Mouse (Mus musculus) hindbrain, embryonic 16.5 days (tissue): Measurements from ENCODE around the gene Cyb5d2. TPM values are rescaled to one million over a fixed set of nuclear protein-coding genes. Genes with fewer than 3 reads are reported as not detected.

ENCODE experiments used
- ATAC-seq: fragments of 200-750 bp; cut with Nextera tagmentation; 2 replicates; pipeline ENCODE4 v1.8.0; 2017; ENCODE audit warnings: moderate TSS enrichment, moderate library complexity
- H3K27ac ChIP-seq: fragments of 300-500 bp; sonication (generic); 2 replicates; pipeline ENCODE4 v1.5.1; 2014; ENCODE audit warnings: low read depth, mild to moderate bottlenecking, control low read depth, low read length, moderate library complexity
- H3K27me3 ChIP-seq: fragments of 300-500 bp; sonication (generic); replicated peaks from 2 replicates; pipeline ENCODE4 v1.6.1; 2014; ENCODE audit warnings: low read length; ENCODE audit not compliant: control insufficient read depth, insufficient read depth
- H3K36me3 ChIP-seq: fragments of 300-500 bp; sonication (generic); 2 replicates; pipeline ENCODE4 v1.6.1; 2014; ENCODE audit warnings: mild to moderate bottlenecking, low read length, moderate library complexity, mixed read lengths; ENCODE audit not compliant: control insufficient read depth, insufficient read depth
- H3K4me1 ChIP-seq: fragments of 300-500 bp; sonication (generic); 2 replicates; pipeline ENCODE4 v1.6.1; 2014; ENCODE audit warnings: low read depth, low read length; ENCODE audit not compliant: control insufficient read depth, insufficient read depth
- H3K4me2 ChIP-seq: fragments of 300-500 bp; sonication (generic); 2 replicates; pipeline ENCODE4 v1.6.1; 2014; ENCODE audit warnings: mild to moderate bottlenecking, low read length, control low read depth, moderate library complexity
- H3K4me3 ChIP-seq: fragments of 300-500 bp; sonication (generic); 2 replicates; pipeline ENCODE4 v1.5.1; 2014; ENCODE audit warnings: mild to moderate bottlenecking, low read length, control low read depth, moderate library complexity
- H3K9ac ChIP-seq: fragments of 300-500 bp; sonication (generic); 2 replicates; pipeline ENCODE4 v1.6.1; 2014; ENCODE audit warnings: low read depth, mild to moderate bottlenecking, control low read depth, low read length, moderate library complexity
- H3K9me3 ChIP-seq: fragments of 300-500 bp; sonication (generic); 2 replicates; pipeline ENCODE4 v1.6.1; 2014; ENCODE audit warnings: mild to moderate bottlenecking, low read length, moderate library complexity; ENCODE audit not compliant: control insufficient read depth
- WGBS: fragments of 180-500 bp; shearing (Covaris S2); extraction: QIAGEN DNeasy Blood & Tissue Kit; methylation state at CpG from one replicate; pipeline ENCODE4 v1.1.7; 2014; 5-methylcytosine and 5-hydroxymethylcytosine counted together
- polyA plus RNA-seq: library from polyadenylated mRNA; unstranded; fragments of >200 nt; fragmentation: Nextera tagmentation; extraction: Ambion mirVana; gene quantifications from 2 replicates; pipeline ENCODE4 v1.2.1, GENCODE M21; 2015

The Cyb5d2 gene
- polyA plus RNA-seq, 1 experiment from 2014 or later: 11.3 TPM

- H3K36me3 ChIP-seq: peaks cover 35% of the 10 kb centered on the region
- no peak overlapping the region for H3K27ac ChIP-seq
- ATAC-seq: no peak
- no peaks in the 10 kb centered on the region for H3K4me1 ChIP-seq
- H3K4me3 ChIP-seq: no peak overlapping the region
- H3K9me3 ChIP-seq: no peaks in the 10 kb centered on the region
- 79% methylated on average over 4 of the region's 4 CpGs for WGBS
- H3K4me2 ChIP-seq: no peak overlapping the region
- H3K27me3 ChIP-seq: no peaks in the 10 kb centered on the region
- H3K9ac ChIP-seq: no peak overlapping the region
Observed at GRCm38 (mm10) chr11:72734840-72735518, 61.0 kb downstream of the Cyb5d2 start.

- WGBS: 88% methylated on average over 3 of the region's 3 CpGs
- Histone ChIP-seq H3K9me3 (no peaks in the 10 kb centered on the region), H3K27me3 (no peaks in the 10 kb centered on the region), H3K4me3 (no peak overlapping the region), H3K4me2 (no peak overlapping the region), H3K36me3 (peaks cover 40% of the 10 kb centered on the region), H3K27ac (no peak overlapping the region), H3K9ac (no peak overlapping the region), H3K4me1 (no peaks in the 10 kb centered on the region)
- ATAC-seq: no peak
Observed at GRCm38 (mm10) chr11:72733736-72734135, 62.2 kb downstream of the Cyb5d2 start.

Other genes starting within 250 kb of the Cyb5d2 start
- gene Spns3, start 245.6 kb downstream of the Cyb5d2 start, polyA plus RNA-seq: 0.09 TPM in 1 of 2 replicates, not detected in the other
- gene Ube2g1, start 188.9 kb downstream of the Cyb5d2 start, polyA plus RNA-seq: 76.5 and 82.2 TPM in 2 replicates
- 19.8 and 25.5 TPM in 2 replicates for gene Ankfy1, start 106.1 kb downstream of the Cyb5d2 start, polyA plus RNA-seq
- gene Zzef1, start 84 bp upstream of the Cyb5d2 start, polyA plus RNA-seq: 12.2 and 13.1 TPM in 2 replicates
- 1.8 and 2.3 TPM in 2 replicates for gene Atp2a3, start 165.0 kb upstream of the Cyb5d2 start, polyA plus RNA-seq
- gene P2rx1, start 203.0 kb upstream of the Cyb5d2 start, polyA plus RNA-seq: 0.31 and 0.45 TPM in 2 replicates
- gene Camkk1, start 222.9 kb upstream of the Cyb5d2 start, polyA plus RNA-seq: 35.8 TPM in 2 replicates